Mouse (Mus musculus) R1 (cell line): Measurements from ENCODE around the gene C1ql1.

Source experiments
- DNase-seq: peaks from one replicate; pipeline ENCODE4 v3.0.0-alpha.2; 2018; ENCODE audit warnings: low read depth, low spot score

C1ql1 gene

DNA sequence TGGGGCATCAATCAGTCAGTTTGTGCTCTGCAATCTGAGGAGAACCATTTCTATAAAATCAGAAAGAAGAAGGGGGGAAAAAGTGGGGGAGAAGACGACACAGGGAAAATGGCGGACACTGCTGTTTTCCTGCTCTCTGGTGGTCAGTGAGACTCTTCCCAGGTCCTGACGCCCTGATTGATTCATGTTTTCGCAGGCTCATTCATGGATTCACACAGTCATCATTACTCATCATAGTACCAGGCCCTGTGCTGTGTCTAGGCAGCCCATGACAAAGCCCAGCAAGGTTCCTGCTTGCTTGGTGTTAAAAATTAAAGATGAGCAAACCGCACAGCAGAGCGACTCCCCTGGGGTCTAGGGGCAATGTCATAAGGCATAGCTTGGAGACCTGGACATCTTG, 11.9 kb upstream of the C1ql1 start:
- DNase-seq: no peak

DNA sequence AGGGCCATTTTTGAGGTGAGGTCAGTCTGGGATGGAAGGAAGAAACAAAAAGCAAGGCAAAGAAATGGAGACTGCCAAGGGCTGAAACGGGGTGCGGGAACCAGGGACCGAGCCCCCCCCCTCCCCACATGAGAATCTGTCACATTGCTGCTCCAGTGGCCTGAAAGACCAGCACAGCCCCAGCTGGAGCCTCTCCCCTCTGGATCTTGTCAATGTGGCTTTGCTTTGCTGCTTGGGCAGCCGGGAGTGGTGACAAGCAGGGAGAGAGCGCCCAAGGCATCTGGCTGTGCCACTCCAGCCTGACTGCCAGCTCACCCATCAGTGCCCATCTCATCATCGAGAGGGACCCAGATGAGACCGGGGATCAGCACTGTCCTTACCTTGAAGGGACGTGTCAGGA, 11.2 kb upstream of the C1ql1 start:
- no peak for DNase-seq

DNA sequence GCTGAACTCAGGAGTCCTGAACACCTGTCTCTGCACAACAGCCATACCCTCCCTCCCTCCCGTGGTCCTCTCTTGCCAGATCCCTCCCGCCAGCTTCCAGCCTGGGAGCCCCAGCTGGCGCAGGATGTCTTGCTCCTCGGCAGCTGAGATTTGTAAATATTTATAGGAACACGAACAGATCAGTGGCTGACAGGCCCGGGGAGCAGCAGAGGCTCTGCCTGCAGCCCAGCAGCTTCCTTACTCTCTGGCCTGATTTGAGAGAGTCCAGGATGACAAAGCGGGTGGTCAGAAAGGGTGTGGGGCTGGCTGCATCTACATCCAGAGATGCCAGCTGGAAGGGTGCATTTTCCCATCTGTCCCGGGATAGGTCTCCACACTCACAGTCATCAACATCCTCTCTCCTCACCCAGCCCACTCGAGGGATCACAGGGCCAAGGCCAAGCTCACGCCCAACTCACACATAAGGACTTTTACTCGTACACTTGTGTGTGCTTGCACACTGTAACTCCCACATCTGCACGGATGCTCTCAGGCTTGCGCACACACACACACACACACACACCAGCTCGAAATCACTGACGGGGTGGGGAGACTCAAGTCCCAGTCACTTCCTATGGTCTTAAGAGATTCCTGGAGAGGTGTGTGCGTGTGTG, 10.6 kb upstream of the C1ql1 start:
- no peak for DNase-seq

DNA sequence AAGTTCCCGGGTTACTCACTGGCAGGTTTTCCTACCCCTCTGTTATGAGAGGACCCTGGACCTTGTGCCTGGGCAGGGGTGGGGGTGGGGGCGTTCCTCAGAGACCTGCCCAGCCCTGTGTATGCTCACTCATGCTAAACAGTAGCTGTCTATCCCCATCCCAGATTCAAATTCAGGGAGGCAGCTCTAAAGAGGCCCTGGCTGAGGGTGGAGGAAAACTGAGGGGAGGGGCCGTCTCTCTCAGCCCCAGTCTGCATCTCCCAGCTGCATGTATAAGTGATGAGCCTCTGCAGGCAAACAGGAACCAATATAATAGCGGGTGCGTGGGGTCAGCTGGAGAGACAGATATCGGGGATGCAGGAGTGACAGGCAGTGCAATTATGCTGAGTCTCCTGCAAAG, 6.4 kb upstream of the C1ql1 start:
- DNase-seq: no peak

DNA sequence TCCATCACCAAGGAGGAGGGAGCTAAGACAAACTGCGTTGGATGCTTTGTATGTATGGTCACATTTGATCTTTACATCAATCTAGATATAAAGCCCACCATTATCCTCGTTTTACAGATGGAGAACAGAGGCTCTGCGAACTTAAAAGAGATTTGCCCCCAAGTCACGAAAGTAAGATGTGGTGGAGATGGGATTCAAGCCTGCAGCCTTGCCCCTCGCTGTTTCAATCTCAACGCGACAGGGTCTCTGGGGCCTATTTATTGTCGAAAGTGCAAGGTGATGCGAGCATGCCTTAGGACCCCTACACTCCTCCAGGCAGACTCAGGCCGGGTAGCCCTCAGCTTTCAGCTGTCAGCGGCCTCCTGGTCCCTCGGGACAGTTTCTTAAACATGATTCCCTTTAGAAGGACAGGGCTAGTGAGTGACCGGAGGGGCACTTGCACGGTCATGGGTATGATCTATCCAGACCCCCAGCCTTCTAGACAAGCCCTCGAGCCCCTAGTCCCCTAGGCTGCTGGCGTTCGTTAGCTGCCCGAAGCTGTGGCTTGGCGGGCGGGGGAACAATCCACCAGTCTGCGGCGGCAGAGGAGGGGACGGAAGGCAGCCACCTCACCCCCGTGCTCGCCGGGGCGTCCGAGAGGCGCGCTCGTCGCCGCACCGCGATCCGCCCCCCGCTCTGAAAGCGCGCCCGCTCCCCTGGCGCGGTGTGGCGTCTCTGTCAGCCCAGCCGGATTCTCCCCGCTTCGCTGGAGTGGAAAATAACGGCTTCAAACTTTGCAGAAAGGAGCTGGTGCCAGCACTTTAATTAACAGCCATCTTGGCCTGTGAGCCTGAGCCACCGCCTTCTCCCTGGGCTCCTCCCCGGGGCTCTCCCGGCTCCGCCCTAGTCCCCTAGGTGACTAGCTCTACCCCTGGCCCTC, 1.8 kb upstream of the C1ql1 start:
- peak; percentile 47 for DNase-seq

DNA sequence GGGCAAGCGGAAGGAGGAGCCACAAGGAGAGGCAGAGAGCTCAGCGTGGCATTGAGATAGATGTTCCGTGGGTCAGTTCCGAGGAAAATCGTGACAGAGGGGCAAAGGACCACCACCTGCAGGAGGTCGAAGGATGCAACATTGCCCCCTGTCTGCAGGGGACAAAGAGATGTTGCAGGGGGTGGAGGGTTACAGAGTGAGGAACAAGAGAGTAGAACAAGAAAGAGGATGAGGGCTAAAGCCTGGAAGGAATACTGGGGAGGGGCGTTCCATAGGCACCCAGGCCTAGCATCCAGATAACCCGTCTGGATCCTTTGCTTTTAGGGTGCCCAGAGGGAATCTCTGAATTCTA, 480 bp upstream of the C1ql1 start:
- no peak for DNase-seq

DNA sequence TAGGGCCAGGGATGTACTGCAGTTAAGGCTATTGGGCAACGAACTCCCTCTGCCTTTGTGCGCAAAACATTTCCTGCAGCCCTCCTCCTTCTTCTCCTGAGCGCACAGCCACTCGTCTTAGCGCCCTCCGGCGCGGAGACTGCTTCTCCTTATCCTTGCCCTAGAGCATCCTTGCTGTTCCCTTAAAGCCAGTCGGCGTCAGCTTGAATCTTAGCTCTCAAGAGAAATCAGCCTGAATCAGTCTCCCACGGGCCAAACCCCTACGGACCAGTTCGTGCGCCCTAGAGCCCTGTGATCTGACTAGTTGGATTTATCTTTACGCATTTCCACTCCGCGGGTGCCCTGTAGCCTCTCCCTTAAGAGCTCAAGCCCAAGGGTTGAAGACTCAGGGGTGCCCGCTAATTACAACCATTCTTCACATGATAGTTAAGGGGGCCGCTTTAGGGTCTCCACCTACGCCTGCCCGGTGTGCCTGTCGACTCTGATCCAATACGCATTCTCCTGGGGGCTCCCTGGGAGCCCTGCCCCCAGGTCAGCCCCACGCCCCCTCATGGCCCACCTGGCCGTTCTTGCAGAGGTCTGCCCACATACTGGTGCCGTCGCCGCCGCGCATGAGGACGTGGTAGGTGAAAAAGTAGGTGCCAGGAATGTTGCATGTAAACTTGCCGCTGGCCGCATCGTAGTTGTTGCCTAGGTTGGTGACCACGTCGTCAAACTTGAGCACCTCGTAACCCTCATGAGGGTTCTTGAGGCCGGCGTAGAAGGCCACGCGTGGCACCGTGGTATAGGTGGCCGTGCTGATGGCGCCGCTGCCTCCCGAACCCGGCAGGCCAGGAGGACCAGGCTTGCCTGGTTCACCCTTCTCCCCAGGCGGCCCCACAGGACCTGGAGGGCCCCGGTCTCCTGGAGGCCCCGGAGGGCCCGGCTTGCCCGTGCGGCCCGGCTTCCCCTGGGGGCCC, 903 bp downstream of the C1ql1 start:
- peak; percentile 42 for DNase-seq

DNA sequence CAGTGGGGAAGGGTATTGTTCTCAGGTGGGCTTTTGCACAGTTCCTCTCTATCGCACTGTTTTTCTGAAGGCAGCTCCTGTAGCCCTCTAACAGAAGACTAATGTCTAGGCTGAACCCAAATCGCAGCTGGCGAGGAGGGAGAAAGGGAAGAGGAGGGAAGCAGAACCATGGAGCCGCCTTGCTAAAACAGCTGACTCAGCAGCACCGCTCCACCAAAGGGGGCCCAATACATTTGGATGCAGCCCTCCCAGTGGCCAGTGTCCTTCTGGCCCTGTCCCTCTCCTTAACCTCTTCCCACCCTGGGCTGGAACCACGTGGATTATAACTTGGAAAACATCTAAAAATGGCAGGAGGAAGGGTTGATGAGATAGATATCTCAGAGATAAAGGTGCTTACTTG, 5.3 kb downstream of the C1ql1 start:
- no peak for DNase-seq

DNA sequence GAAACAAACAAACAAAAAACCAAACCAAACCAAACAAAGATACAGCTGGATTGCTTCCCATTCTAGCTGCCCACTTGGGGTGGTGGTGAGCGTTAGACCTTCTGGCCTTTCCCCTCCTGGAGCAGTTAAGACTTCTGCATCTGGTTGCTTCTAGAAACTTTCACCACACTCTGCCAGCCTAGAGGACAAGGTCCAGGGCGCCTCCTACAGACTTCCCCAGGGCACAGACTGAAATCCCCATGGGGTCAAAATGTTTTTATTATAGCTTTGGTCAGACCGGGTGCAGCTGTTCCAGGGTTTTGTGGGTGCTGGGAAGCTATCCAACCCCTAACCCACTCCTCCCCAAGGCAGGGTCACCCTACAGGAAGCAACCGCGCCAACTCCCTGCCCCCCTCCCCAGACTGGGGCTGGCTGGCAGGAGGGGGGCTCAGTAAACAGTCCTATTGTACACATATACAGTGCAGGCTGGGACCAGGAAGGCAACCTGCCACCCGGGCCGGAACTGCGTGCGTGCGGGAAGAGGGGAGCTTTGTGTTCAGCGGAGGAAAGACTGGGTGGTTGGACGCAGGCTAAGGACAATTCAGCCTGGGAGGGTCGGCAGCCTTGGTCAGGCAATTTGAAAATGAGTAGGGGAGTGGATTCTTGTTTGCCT, 7.3 kb downstream of the C1ql1 start:
- no peak for DNase-seq

DNA sequence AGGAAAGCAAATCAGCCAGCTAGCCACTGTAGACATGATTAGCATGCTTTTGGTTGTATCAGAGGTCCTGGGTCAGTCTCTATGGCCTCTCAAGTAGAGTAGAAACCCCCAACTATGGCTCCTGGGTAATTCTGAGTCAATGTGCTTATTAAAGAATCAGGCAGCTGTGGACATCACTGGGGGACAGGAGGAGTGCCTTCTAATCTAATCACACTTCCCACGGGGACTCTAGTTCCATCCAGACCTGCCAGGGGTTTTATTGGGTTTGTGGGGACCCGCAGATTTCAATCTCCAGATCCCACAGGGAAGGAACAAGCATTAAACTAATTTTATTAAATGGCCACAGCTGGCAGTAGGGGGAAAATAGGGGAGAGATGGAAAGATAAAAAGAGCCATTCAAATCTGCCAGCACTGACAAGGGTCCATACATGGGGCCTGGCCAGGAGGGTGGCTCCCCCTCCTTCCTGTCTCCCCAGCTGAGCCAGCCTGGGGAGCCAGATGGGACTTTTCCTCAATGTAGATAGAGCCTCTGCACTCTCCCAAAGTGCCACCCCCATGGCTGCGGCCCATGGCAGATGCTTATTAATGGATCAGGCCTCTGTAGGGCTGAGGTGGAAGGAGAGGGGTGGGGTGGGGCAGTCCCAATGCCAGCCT, 8.8 kb downstream of the C1ql1 start:
- no peak for DNase-seq

DNA sequence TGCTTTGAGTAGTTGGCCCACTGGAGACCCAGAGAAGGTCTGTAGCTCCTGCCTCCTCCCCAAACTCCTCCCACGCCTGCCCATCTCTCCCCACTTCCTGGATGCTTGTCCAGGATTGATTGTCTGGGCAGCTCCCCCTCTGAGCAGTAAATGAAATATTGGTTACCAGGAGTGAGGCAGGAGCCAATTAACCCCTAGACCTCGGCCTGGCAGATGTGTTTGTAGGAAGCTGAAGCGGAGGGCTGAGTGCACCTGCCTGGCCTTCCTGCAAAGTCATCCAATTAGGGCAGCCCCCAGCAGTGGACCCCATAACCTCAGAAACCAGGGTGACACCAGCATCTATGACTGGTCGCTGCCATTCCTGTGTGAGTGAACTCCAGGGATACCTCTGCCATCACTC, 10.2 kb downstream of the C1ql1 start:
- DNase-seq: no peak

DNA sequence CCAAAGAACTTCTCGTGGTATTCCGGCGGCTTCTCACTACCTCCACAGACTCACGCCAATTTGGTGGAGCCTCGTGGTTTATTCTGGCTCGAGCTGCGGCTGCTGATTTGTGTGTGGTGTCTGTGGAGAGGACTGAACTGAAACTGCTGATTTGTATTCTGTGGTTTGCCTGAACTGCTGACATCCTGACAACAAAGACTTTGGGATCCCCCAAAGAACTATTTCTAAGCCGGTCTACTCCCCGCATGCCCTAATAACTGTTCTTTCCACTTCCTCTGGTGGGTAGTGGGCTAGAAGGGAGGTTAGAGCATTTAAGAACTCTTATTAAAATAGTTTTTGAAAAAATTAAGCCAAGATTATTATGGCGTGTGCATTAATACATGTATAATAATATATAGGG, 15.8 kb downstream of the C1ql1 start:
- no peak for DNase-seq

DNA sequence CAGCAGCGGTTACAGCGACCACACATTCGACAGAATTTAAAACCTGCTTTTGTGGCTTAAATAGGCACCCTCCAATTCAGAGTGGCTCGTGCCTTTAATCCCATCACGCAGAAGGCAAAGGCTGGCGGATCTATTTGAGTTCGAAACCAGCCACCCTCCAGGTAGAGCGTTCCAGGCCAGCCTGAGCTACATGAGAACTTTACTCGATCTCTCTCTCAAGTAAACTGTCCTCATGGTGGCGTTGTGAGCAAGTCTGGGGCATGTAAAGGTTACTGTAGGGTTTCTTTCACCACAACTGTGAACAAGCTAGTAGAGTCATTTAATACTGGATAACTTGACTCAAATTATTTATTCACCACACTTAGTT, 21.2 kb downstream of the C1ql1 start:
- peak; percentile 91 for DNase-seq

DNA sequence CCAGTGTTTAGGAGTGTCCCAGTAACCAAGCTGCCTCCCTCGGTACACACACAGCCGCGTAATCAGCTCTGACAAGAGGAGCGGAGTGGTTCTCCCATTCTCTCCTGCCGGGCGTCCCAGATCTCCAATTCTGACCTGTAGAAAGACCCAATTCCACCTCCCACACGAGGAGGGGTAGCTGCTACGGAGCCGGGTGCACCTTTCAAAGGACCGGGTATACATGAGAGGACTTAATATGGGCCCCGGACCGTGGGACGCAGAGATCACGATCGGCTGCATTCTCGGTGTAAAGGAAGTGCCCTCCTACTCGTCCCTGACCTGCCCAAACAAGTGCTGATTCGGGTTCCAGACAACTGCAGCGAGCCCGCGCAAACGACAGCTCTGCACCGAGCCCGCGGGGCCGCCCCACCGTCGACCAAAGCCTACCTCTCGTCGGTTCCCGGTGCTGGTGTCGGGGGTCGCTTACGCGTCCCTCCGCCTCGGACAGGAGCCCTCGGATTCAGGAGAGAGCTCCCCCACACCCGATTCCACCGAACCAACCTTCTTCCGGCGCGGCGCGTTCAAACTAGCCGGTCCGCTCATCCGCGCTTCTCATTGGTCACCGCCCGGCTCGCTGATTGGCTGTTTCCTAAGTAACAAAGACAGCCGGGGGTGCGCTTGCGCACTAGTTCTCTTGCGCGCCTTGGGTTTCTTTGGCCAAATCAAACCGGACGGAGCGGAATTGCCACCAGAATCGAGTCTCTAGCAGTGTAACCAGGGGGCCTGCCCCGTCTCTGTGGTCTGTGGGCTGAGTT, 21.7 kb downstream of the C1ql1 start, which contains the start of gene Kif18b:
Gene Kif18b, minus strand, starts transcription at position 568 of the 794 bp plus-strand sequence.
- DNase-seq: peak; percentile 99

DNA sequence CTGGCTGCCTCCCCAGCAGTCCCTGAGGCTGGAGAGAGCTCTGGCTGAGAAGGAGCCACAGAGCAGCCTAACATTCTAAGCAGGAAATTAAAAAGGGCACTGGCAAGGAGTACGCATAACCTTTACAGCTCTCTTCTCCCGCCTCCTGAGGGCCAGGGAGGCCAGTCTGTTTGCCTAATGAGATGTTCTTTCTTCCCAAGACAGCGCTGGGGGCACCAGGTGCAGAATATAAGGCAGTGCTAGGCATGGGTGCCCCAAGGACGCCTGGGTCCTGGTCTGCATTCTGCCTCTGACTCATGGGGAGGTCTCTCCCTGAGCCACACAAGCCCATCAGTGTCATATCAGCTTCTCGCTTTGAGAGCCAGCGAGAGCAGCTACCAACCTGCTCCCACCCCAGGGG, 25.0 kb downstream of the C1ql1 start:
- no peak for DNase-seq

DNA sequence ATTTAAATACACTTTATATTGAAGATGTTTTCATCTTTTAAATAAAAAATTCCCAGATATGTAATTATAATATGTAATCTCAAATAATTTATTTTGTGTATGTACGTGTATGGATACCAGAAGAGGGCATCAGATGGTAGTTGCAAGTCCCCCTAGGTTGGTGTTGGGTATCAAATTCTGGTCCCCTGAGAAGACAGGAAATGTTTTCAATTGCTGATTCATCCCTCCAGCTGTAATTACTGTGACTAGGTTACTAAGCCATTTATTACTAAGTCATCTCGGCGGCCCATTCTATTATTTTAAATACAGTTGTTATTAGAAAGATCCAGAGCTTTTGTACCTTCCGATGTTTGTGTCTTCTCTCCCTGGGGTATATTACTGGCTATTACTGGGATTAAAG, 28.4 kb downstream of the C1ql1 start:
- no peak for DNase-seq

DNA sequence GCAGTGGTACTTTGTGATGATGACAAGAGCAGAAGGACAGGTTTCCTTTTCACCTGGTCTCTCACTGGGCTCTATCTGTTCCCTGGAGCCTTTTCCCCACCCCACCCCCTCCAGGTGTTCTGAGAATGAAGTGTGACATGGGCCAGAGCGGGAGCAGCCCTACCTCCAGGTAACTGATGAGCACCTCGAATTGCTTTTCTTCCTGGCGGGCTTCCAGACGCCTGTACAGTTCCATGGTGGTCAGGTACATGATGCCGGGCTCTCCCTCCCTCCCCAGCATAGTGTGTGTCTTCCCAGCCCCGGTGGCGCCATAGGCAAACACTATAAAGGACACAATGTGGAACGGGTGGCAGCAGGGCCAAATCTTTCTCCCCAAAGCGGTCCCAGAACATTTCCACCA, 31.1 kb downstream of the C1ql1 start:
- no peak for DNase-seq

DNA sequence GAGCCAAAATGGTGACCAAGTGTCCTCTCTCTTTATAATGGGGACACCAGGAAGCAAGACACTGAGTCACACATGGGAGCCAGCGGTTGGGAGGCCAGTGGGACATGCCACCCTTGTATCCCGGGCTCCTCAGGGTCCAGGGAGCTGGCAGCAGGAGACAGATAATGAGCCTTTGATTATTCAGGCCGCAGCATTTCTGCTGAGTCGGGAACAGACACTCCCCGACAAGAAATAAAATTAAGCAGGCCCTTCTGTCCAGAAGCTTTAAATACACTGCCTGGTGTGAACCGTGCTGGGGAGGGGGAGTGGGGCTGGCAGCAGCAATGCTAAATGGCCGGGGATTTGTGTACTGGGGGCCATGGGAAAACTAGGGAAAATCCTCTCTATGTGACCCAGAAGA, 35.1 kb downstream of the C1ql1 start:
- no peak for DNase-seq

DNA sequence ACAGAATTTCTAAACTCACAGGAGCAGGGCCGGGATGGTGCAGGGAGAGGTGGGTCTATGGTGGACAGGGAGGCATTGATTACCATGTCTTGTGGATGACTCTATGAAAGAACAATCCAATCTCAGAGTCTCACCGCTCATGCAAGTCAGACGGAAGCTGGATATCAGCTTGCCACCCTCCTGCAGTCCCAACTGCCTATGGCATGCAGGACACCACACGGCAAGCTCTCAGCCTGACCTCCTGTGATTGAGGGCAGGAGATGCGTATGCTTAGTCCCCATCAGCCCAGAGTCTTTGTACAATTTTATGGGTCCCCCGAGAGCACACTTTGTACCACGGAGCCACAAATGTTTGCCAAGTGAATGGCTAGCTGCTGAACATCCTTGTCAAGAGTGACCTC, 42.8 kb downstream of the C1ql1 start:
- no peak for DNase-seq

DNA sequence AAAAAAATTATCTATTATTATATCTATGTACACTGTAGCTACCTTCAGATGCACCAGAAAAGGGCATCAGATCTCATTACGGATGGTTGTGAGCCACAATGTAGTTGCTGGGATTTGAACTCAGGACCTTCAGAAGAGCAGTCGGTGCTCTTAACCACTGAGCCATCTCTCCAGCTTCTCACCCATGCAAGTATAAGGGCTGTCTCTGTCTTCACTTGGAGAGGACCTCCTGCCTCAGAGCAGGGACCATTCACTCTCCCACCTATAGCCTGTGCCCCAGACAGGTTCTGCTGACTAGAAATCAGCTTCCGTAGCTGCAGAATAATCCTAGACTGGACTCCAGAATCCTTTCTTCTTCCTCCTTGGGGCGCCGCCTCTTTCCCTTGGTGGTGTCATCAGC, 44.4 kb downstream of the C1ql1 start:
- DNase-seq: no peak
